Mouse (Mus musculus) MEL (cell line): ENCODE measurements at regions not wholly inside any gene's neighbourhood (a gene's known extent, or its start where the extent isn't known, plus 50 kb on each side); places are given as distances from the start of the nearest gene placed in this dataset.

Source experiments
- DNase-seq: peaks from one replicate; pipeline ENCODE4 v3.0.0; 2011; ENCODE audit warnings: low read depth, low spot score
- H3K27ac ChIP-seq: 2 replicates; pipeline ENCODE4 v1.5.1; 2012; ENCODE audit warnings: low read depth, mild to moderate bottlenecking, control low read depth, low read length, moderate library complexity; ENCODE audit not compliant: control insufficient read depth
- H3K27me3 ChIP-seq, 2 experiments: fragments of 150-350 bp in 1 of 2; sonication (generic) in 1 of 2; 2 replicates each; pipeline ENCODE4 v1.6.1; 2012; ENCODE audit warnings: low read length in 2 of 2, mild to moderate bottlenecking in 2 of 2, improper control_type of control experiment in 1 of 2, moderate library complexity in 1 of 2; ENCODE audit not compliant: insufficient read depth in 2 of 2, control insufficient read depth in 1 of 2
- H3K36me3 ChIP-seq, 2 experiments: 2 replicates each; pipeline ENCODE4 v1.6.1; 2012 to 2014; ENCODE audit warnings: low read length in 2 of 2, improper control_type of control experiment in 1 of 2, inconsistent platforms in 1 of 2, mild to moderate bottlenecking in 1 of 2; ENCODE audit not compliant: insufficient read depth in 2 of 2, control insufficient read depth in 1 of 2
- H3K4me1 ChIP-seq, 2 experiments: fragments of 150-350 bp in 1 of 2; sonication (generic) in 1 of 2; 2 replicates each; pipeline ENCODE4 v1.6.1; 2012; ENCODE audit warnings: low read length in 2 of 2, improper control_type of control experiment in 1 of 2, mild to moderate bottlenecking in 1 of 2; ENCODE audit not compliant: insufficient read depth in 2 of 2, control insufficient read depth in 1 of 2
- H3K4me3 ChIP-seq, 2 experiments: fragments of 150-350 bp in 1 of 2; sonication (generic) in 1 of 2; 2 replicates each; pipeline ENCODE4 v1.5.1; 2012; ENCODE audit warnings: low read depth in 2 of 2, low read length in 2 of 2, mild to moderate bottlenecking in 2 of 2, moderate library complexity in 2 of 2, control low read depth in 1 of 2, improper control_type of control experiment in 1 of 2; ENCODE audit not compliant: control insufficient read depth in 1 of 2, insufficient read depth in 1 of 2
- H3K79me2 ChIP-seq: 2 replicates; pipeline ENCODE4 v1.6.1; 2012; ENCODE audit warnings: mild to moderate bottlenecking, low read length, moderate library complexity; ENCODE audit not compliant: control insufficient read depth, poor library complexity, insufficient read depth
- H3K9ac ChIP-seq: 2 replicates; pipeline ENCODE4 v1.6.1; 2012; ENCODE audit warnings: low read depth, mild to moderate bottlenecking, control low read depth, low read length, moderate library complexity; ENCODE audit not compliant: control insufficient read depth, poor library complexity, severe bottlenecking
- H3K9me3 ChIP-seq: fragments of 150-350 bp; sonication (generic); replicated peaks from 2 replicates; pipeline ENCODE4 v1.6.1; 2012; ENCODE audit warnings: mild to moderate bottlenecking, low read length, improper control_type of control experiment, moderate library complexity; ENCODE audit not compliant: insufficient read depth
- ZC3H11A ChIP-seq: IDR thresholded peaks from 2 replicates; pipeline ENCODE4 v1.6.1; 2012; ENCODE audit warnings: low read depth, mild to moderate bottlenecking, inconsistent platforms, low read length, improper control_type of control experiment

DNA sequence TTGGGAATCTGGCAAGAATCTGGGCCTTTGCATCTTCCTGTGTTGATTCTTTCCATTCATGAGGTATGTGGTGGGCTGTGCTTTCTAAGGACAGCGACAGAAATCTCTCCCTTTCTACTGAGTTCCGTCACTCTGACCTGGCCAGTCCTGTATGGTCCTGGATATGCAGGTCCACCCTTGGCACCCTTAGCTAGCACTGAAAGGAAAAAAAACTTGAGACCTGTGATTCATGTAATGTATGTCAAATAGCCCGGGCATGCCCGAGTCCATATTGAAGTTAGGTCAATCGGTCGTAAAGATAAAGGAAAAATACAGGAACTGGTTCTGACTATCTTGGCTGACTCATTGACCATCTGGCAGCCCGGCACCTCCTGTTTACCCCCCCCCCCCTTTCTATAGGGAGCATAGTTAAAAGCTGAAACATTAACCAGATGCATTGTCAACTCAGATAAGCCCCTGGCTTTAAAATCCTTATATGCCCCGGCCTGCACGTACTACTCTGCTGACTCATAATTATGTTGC lies 57.7 kb upstream of the Spin1 start:
- H3K9me3 ChIP-seq: no peaks in the 10 kb centered on the region
- H3K79me2 ChIP-seq: no peaks in the 10 kb centered on the region

More for the DNA sequence above, 57.7 kb upstream of the Spin1 start:
- Histone ChIP-seq H3K27me3 (no peaks in the 10 kb centered on the region; a peak in 1 of 4 replicates), H3K36me3 (no peaks in the 10 kb centered on the region), H3K9ac (no peak overlapping the region), H3K4me3 (no peak overlapping the region), H3K27ac (no peak overlapping the region), H3K4me1 (no peaks in the 10 kb centered on the region)
- no peak for TF ChIP-seq ZC3H11A
- DNase-seq: no peak
